Mouse (Mus musculus): ENCODE data around the gene Ap1b1. TPM values are rescaled to one million over a fixed set of nuclear protein-coding genes. Genes with fewer than 3 reads are reported as not detected.
"Not testable (repeated sequence)": the region's sequence is repeated elsewhere in the genome, so short reads cannot be mapped to it uniquely, and the experiment has no call there.

Ap1b1 gene
- polyA plus RNA-seq, 1 experiment: 76.0 TPM

GRCm38 (mm10) chr11:5062860-5063505, 76.4 kb downstream of the Ap1b1 start:
- 73% methylated on average over 13 of the region's 13 CpGs for WGBS

DNA sequence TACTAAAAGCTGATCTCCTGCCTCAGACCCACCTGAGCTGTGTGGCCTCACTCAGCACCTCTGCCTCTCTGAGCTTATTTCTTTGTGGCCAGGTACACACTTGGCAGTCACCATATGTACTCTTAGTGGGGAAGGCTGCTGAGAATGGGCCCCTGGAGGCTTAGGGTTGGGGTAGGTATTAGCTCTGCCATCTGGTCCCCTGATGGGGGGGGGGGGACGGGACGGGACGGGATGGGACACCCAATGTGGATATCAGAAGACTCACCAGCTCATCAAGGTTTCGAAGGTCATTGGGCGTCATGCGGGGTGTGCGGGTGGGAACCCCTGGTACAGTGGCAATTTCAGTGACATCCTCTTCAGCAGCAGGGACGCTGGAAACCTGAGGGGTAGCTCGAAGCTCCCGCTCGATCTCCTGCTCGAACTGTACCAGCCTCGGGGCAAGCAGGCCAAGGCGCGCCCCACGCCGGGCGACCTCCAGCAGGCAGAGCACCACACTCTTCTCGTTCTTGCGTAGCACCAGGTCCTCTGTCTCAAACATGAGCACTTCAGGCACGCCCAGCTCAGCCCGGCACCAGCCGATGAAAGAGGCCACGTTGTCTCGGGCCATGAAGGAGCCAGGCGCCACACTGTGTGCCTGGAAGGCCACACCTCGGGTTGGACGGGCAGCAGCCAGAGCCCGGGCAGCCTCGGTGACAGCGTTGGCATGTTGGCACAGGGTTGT, 77.1 kb downstream of the Ap1b1 start:
- WGBS: 66% methylated on average over 30 of the region's 31 CpGs
- TF ChIP-seq POLR2A (IDR thresholded peaks at IDR 0.05; ENCODE audit: borderline replicate concordance, extremely low read depth, low read depth, low read length) (no peak), CTCF (IDR thresholded peaks at IDR 0.05; ENCODE audit: insufficient read depth, low read length) (no peak)
- Histone ChIP-seq H3K4me3 (replicated peaks; ENCODE audit: extremely low read depth, low read depth, low read length) (peak overlapping the region; percentile 83), H3K4me1 (ENCODE audit: control insufficient read depth, insufficient read depth, low read length) (peaks cover 29% of the 10 kb centered on the region)
- peak; percentile 45 for DNase-seq

More at GRCm38 (mm10) chr11:5062860-5063505, 76.4 kb downstream of the Ap1b1 start:
- DNase-seq: no peak
- peaks cover 31% of the 10 kb centered on the region for H3K4me1 ChIP-seq (ENCODE audit: control insufficient read depth, insufficient read depth, low read length)
- H3K4me3 ChIP-seq (replicated peaks; ENCODE audit: extremely low read depth, low read depth, low read length): no peak overlapping the region
- TF ChIP-seq POLR2A (IDR thresholded peaks at IDR 0.05; ENCODE audit: borderline replicate concordance, extremely low read depth, low read depth, low read length) (no peak), CTCF (IDR thresholded peaks at IDR 0.05; ENCODE audit: insufficient read depth, low read length) (no peak)

DNA sequence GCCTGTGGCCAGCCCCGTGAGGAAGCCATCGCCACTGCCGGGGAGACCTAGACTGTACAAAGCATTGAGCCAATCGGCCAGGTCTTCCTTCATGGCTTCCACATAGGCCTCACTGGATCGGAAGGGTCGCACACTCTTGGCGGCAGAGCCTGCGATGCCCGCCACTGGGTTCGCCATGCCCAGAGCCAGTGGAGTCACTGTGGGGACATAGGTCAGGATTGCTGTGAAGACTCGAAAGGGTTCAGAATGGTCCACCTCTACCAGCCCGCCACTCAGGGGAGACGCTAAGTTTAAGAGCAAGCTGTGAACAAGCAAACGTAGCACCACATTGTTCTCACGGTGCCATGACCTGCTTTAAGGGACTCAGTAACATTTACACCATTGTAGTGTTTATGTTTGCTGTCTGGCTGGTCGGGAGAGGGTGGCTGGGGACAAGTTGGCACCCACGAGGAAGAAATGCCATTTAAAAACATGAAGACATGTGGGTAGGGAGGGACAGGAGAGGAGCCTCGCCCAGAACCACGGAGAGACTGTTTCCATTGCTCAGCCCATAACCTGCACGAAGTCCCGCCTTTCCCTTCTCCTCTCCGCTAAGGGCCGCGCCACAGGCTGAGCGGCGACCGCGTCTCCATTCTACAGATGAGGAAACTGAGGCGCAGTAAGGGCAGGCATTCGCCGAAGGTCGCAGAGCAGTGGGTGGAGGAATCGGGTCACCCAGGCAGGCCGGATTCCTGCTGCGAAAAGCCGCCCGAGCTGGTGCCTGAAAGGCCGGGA, 77.8 kb downstream of the Ap1b1 start:
- TF ChIP-seq POLR2A (IDR thresholded peaks at IDR 0.05; ENCODE audit: borderline replicate concordance, extremely low read depth, low read depth, low read length): no peak
- TF ChIP-seq CTCF (IDR thresholded peaks at IDR 0.05; ENCODE audit: insufficient read depth, low read length): no peak
- WGBS: 17% methylated on average over 38 of the region's 38 CpGs
- Histone ChIP-seq H3K4me3 (replicated peaks; ENCODE audit: extremely low read depth, low read depth, low read length) (peak overlapping the region; percentile 83), H3K4me1 (ENCODE audit: control insufficient read depth, insufficient read depth, low read length) (peaks cover 23% of the 10 kb centered on the region)
- DNase-seq: no peak

- H3K4me1 ChIP-seq (ENCODE audit: control insufficient read depth, insufficient read depth, low read length): peaks cover 21% of the 10 kb centered on the region
- TF ChIP-seq POLR2A (IDR thresholded peaks at IDR 0.05; ENCODE audit: borderline replicate concordance, extremely low read depth, low read depth, low read length) (0 out of 2 replicates have a peak, but pooled peaks have one; percentile 1), CTCF (IDR thresholded peaks at IDR 0.05; ENCODE audit: insufficient read depth, low read length) (peak; percentile 69)
- 1% methylated on average over 49 of the region's 50 CpGs for WGBS
- H3K4me3 ChIP-seq (replicated peaks; ENCODE audit: extremely low read depth, low read depth, low read length): peak within 1 kb of the TSS; percentile 83
- DNase-seq: peak; percentile 91
Measured at GRCm38 (mm10) chr11:5065056-5065821, 78.6 kb downstream of the Ap1b1 start, which contains the start of gene Gas2l1. Gene Gas2l1, minus strand, starts transcription at chr11:5065327.

GRCm38 (mm10) chr11:5067063-5067462, 80.4 kb downstream of the Ap1b1 start:
- DNase-seq: no peak
- H3K4me3 ChIP-seq (replicated peaks; ENCODE audit: extremely low read depth, low read depth, low read length): no peak overlapping the region
- TF ChIP-seq POLR2A (IDR thresholded peaks at IDR 0.05; ENCODE audit: borderline replicate concordance, extremely low read depth, low read depth, low read length) (no peak), CTCF (IDR thresholded peaks at IDR 0.05; ENCODE audit: insufficient read depth, low read length) (no peak)
- H3K4me1 ChIP-seq (ENCODE audit: control insufficient read depth, insufficient read depth, low read length): peaks cover 21% of the 10 kb centered on the region

DNA sequence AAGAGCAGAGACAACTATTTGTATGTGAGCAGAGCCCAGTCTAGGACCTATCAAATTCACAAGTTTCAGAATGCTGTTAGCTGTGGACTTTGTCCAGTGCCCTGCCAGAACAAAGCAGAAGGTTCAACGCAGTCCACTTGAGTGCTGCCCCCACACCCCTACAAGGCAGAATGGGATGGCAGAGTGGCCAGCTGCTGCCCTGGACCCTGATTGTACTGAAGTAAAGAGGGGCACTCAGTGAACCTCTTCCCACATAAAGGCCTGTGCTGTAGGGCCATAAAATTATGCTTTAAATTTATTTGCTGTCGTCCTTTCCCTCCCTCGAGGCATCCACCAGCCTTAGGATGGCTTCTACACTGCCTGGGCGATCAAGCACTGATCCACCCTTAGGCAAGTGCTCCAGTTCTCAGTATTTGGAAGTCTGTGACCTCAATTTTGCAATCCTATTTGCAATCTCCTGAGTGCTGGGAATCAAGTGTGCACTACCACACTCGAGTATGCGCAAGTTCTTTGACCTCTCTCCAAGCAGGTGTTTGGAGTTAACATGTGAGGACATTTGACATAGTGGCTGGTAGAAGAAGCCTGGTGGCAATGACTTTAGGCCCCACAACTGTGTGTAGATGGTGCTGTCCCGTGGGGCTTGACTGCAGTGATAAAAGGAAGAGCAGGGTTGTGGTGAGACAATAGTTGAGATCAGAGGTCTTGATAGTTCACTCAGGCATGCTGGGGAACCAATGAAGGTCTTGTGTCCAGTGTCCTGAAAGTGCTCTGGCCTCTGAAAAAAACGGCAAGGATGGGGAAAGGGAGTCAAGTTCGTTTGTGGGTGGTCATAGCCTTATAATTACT, 81.7 kb downstream of the Ap1b1 start:
- WGBS: 66% methylated on average over 9 of the region's 9 CpGs
- TF ChIP-seq CTCF (IDR thresholded peaks at IDR 0.05; ENCODE audit: insufficient read depth, low read length) (no peak), POLR2A (IDR thresholded peaks at IDR 0.05; ENCODE audit: borderline replicate concordance, extremely low read depth, low read depth, low read length) (no peak)
- Histone ChIP-seq H3K4me1 (ENCODE audit: control insufficient read depth, insufficient read depth, low read length) (peaks cover 10% of the 10 kb centered on the region), H3K4me3 (replicated peaks; ENCODE audit: extremely low read depth, low read depth, low read length) (no peak overlapping the region)
- no peak for DNase-seq

GRCm38 (mm10) chr11:5074882-5075281, 88.3 kb downstream of the Ap1b1 start:
- H3K4me3 ChIP-seq (replicated peaks; ENCODE audit: extremely low read depth, low read depth, low read length): no peak overlapping the region
- DNase-seq: no peak
- TF ChIP-seq CTCF (IDR thresholded peaks at IDR 0.05; ENCODE audit: insufficient read depth, low read length) (peak; percentile 17; the same call in 1 of the 2 replicates), POLR2A (IDR thresholded peaks at IDR 0.05; ENCODE audit: borderline replicate concordance, extremely low read depth, low read depth, low read length) (no peak)
- no peaks in the 10 kb centered on the region for H3K4me1 ChIP-seq (ENCODE audit: control insufficient read depth, insufficient read depth, low read length)
- WGBS: 66% methylated on average over 4 of the region's 4 CpGs

DNA sequence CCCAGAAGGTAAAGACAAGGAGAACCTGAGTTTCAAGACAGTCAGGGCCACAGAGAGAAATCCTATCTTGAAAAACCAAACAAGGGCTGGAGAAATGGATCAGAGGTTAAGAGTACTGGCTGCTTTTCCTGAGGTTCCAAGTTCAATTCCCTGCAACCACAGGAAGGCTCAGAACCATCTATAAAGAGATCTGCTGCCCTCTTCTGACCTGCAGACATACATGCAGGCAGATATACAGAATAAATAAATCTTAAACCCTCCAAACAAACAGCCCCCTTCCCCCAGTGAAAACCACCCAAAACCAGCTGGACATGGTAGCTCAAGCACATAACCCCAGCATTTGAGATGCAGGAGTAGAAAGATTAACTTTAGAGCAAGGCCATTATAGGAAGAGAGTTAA, 89.1 kb downstream of the Ap1b1 start:
- no peak for TF ChIP-seq CTCF (IDR thresholded peaks at IDR 0.05; ENCODE audit: insufficient read depth, low read length)
- TF ChIP-seq POLR2A (IDR thresholded peaks at IDR 0.05; ENCODE audit: borderline replicate concordance, extremely low read depth, low read depth, low read length): no peak
- DNase-seq: no peak
- no peak overlapping the region for H3K4me3 ChIP-seq (replicated peaks; ENCODE audit: extremely low read depth, low read depth, low read length)
- H3K4me1 ChIP-seq (ENCODE audit: control insufficient read depth, insufficient read depth, low read length): no peaks in the 10 kb centered on the region

DNA sequence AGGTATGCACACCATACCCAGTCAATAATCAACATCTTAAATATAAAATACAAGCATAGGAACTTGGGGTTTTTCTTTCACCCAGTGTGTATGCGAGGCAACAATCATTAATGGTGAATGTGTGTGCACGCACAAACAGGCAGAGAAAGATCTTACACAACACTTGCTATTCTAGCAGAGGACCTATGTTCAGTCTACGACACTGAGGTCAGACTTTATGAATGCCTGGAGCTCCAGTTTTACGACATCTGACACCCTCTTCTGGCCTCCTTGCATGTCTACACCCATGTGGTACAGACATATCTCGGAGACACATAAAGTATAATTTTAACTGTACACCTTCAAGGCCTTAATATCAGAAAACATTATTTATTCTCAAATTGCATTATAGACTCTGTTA, 90.2 kb downstream of the Ap1b1 start:
- WGBS: 86% methylated on average over 4 of the region's 5 CpGs
- not testable (repeated sequence) for DNase-seq; H3K4me1 ChIP-seq (ENCODE audit: control insufficient read depth, insufficient read depth, low read length); H3K4me3 ChIP-seq (replicated peaks; ENCODE audit: extremely low read depth, low read depth, low read length)

Measured in lung, adult 2 months (tissue).